Mouse (Mus musculus): ENCODE measurements at regions not wholly inside any gene's neighbourhood (a gene's known extent, or its start where the extent isn't known, plus 50 kb on each side); places are given as distances from the start of the nearest gene placed in this dataset.

DNA sequence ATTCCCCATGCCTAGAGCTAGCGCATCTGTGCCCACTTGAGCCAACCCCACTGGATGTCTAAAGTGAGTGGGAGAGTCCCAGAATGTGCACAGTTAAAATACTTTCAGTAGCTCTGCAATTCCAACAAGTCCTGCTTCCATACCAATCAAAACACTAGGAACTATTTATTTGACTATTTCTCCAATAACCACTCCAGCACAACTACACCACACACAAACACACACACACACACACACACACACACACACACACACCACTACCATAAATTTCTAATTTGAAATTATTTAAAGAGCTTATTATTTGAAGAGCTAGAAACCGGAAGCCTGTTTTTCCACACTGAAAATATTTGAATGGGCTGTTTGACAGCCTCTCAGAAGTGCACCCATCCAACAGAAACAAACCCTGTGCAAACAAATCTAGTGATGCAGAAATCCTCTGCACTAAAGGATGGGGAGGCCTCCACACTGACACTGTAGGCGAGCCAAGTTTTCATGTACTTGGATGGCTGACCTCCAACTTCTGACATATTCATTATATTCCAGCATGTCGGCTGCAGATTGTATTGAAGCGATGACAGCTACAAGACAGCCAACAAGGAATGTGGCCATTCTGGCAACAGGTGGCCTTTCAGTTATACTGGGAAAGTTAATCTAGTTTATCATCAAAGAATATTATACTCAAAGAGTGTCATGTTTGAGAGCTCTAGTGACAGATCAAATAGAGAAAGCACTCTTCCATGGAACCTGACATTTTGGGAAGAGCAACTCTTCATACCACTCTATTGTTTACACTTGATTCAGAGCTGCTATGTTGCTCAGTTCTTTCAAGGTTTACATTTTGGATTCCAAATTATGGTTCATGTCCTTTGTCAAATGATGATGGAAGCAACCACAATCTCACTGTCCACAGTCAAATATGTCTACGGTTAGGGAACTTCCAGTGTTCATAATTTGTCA is 207.7 kb downstream of the Tle4 start:
- Histone ChIP-seq H3K4me1 (peaks cover 16% of the 10 kb centered on the region; the same call in 1 of the 2 replicates), H3K36me3 (no peaks in the 10 kb centered on the region), H3K4me3 (no peak overlapping the region), H3K27me3 (peaks cover 9% of the 10 kb centered on the region; the same call in 1 of the 2 replicates), H3K27ac (0 out of 2 replicates have a peak overlapping the region, but pooled peaks have one; percentile 17), H3K9ac (no peak overlapping the region), H3K9me3 (no peaks in the 10 kb centered on the region), H3K4me2 (no peak overlapping the region)
- 38% methylated on average over 6 of the region's 6 CpGs for WGBS
- peak; percentile 90 for ATAC-seq (ENCODE audit: borderline replicate concordance, extremely low read depth, low FRiP score, low TSS enrichment)

DNA sequence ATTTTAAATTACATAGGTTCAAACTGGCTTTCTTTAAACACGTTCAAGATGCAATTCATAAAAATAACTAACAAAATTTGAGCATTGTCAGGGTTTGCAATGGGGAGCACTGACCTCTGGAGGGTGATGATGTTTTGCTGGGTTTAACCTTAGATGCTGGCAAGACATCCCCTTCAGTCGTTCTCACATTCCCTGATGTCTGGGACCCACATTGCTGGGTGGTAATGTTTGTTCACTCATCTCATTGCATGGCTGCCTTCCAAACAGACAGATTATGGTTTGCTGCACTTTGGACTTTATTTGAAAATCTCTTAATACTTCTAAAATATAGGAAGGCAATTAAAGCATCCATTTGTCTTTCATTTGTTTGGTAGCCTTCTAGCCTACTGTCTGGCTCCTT is 206.9 kb downstream of the Tle4 start:
- Histone ChIP-seq H3K36me3 (no peaks in the 10 kb centered on the region), H3K27me3 (peaks cover 9% of the 10 kb centered on the region; the same call in 1 of the 2 replicates), H3K4me2 (no peak overlapping the region), H3K4me1 (peaks cover 16% of the 10 kb centered on the region; the same call in 1 of the 2 replicates), H3K4me3 (no peak overlapping the region), H3K27ac (0 out of 2 replicates have a peak overlapping the region, but pooled peaks have one; percentile 17), H3K9me3 (no peaks in the 10 kb centered on the region), H3K9ac (no peak overlapping the region)
- no peak; the same call in 1 of the 2 replicates for ATAC-seq (ENCODE audit: borderline replicate concordance, extremely low read depth, low FRiP score, low TSS enrichment)
- WGBS = 25% methylated on average over 2 of the region's 2 CpGs
